Mouse (Mus musculus) spleen, postnatal 4 days (tissue): Measurements from ENCODE around the gene Gm28043.
A peak's percentile ranks its signal among the peaks of the same experiment; 100 is the strongest.

Source experiments
- DNase-seq, 2 experiments: peaks; one replicate each; pipeline ENCODE4 v3.0.0; 2022; ENCODE audit warnings: low spot score in 2 of 2

The Gm28043 gene

DNA sequence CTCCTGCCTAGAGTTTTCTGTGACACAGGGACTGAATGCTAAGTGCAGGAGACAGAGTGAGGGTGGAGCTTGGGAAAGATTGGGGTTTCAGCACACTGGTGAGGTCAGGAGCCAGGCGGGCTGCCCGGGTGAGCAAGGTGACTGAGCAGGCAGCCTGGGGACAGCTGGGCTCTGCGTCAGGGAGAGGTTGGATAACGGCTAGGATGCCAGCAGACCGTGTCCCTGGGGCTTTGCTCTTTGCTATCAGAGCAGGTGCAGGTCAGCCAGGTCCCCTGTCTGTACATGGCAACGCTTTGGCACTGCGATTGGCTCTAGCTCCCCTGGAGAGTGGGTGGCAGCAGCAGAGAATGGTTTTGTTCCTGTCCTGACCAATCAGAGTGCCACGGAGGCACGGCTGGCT lies 12.6 kb downstream of the Gm28043 start:
- DNase-seq = no peak

GRCm38 (mm10) chr17:29628946-29629345 lies 14.3 kb downstream of the Gm28043 start:
- no peak for DNase-seq

DNA sequence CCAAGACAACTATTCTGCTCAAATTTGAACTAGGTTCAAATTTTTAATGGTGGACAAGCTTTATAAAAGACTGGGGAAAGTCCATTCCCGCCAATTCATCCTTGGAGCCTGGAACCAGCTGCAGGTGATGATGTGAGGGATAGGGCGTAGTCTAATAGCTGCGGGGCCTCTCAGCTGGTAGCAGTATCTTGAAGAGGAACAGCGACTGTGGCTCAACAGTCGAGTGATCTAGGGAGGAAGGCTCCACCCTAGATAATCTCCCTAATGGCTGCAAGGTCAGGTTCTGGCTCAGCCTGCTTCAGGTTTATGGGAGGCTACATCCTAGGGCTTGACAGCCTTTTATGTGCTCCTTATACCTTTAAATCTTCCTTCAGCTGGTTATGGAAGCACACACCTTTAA lies 14.9 kb downstream of the Gm28043 start:
- DNase-seq = no peak

- DNase-seq = no peak
Observed at GRCm38 (mm10) chr17:29632312-29632711, 17.6 kb downstream of the Gm28043 start.

GRCm38 (mm10) chr17:29635492-29635891 lies 20.8 kb downstream of the Gm28043 start:
- no peak for DNase-seq

DNA sequence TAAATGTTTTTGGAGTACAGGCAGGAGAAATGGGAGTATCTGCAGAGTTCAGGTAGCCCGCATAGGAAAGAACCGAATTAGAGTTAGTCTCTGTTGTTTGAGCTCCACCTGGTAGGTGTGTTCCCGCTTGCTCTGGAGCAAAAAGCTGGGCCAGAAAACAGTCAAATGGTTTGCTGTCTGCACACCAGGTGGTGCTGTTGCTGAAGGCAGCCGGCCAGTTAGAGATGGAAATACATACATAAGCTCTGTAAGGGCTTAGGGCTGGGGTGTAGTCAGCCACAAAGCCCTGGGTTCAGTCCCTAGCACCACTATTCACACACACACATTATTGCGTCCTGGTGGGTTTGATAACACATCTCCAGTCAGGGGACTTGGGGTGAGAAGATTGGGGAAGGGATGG lies 21.4 kb downstream of the Gm28043 start:
- peak; percentile 46 to 75 for DNase-seq

DNA sequence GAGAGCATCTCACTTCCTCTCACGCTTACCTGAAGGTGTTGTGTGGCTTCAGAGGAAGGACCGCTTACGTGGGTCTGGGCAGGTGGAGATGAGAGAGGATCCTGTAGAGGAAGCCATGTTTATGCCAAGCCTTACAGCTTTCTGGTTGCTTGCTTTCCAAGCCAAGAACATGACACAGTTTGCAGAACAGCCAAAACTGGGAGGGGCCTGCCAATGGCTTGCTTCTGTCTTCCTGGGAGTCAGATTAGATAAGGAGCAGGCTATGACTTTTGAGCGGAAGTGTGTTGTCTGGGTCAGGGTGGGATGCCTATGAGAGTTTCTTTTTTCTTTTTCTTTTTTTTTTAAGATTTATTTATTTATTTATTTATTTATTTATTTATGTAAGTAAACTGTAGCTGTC lies 22.7 kb downstream of the Gm28043 start:
- DNase-seq = no peak

DNA sequence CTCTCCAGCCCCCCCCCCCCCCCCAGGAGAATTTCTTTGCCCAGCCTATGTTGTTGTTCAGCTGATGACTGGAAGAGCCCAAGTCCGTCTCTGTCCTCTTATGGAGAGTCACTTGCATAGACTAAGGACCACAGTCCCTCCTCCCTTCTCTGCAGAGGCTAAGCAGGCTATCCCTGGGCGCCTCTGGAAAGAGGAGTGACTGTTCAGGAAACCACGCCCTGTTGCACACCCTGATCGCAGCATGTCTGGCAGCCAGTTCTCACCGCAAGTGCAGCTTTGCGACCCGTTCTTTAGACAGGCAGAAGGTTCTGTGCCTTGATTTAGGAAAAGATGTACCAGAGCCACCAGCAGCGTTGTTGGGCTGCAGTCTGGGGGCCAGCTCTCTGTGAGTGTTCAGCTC lies 23.2 kb downstream of the Gm28043 start:
- peak; percentile 64 to 78 for DNase-seq

DNA sequence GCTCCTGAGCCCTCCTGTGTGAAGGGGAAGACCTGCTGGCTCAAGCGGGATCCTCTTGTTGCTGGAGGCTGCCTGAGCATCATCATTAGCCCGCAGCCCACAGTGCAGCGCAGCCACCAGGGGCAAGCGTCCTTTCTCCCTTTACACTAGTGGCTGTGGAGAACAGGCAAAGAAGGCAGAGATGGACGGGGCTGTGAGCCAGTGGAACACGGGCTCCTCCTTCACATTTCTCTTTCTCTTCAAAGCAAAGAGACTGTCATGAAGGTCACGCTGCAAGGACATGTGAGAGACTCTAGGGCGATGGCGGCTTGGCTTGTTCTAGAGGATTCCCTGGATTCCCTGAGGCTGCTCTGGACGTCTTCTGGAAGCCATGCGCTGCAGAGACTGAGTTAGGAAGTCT lies 26.3 kb downstream of the Gm28043 start:
- no peak for DNase-seq

GRCm38 (mm10) chr17:29642219-29642618 lies 27.5 kb downstream of the Gm28043 start:
- no peak for DNase-seq

GRCm38 (mm10) chr17:29658249-29658648 lies 43.6 kb downstream of the Gm28043 start:
- DNase-seq = no peak

GRCm38 (mm10) chr17:29660076-29660761 lies 45.5 kb downstream of the Gm28043 start, which contains the start of gene Cmtr1:
Gene Cmtr1, plus strand, starts transcription at chr17:29660595.
- DNase-seq = peak; percentile 98 to 99

- DNase-seq = peak in 1 of 2 experiments; percentile 42
Observed at GRCm38 (mm10) chr17:29660762-29661391, 46.2 kb downstream of the Gm28043 start.

- DNase-seq = no peak
Observed at GRCm38 (mm10) chr17:29662145-29662544, 47.5 kb downstream of the Gm28043 start.

DNA sequence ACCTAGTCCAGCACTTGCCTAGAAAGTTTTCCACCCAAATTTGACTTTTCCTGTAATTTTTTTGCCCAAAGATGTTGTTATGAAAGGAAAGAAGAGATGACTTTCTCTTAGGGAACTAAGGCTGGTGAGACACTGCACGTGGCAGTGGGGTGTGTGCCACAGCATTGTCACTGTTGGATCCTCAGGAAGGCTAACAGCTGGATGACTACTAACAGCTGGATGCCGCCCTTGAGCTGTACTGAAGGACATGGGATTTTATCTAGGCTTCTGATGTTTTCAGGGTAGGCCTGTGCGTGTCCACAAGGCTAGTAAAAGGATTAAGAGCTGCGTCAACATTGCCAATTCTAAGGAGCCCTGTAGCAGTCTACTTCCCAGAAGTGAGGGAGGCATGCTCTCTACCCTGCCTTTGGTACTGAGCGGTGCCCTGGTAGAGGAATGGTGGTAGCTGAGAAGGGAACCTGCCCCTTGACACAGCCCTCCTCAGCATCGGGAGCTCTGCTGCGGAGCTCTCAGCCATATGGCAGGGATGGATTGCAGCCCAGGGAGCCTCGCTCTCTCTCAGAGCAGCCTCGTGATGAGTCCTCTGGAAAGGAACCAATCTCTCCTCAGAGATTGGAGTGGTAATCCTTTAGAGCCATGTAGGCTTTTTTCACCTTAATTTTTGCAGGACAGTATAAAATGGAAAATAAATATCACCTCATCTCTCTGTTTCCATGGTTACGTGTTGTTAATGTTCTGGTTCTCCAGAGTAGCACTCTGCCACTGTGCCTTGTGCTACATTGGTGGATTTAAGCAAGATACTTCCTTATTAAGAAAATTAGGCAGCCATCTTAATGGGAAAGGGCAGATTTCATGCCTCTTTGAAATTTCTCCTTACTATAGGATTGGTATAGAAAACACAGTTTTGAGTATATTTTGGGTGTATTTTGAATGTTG lies 53.6 kb downstream of the Gm28043 start:
- DNase-seq = no peak

DNA sequence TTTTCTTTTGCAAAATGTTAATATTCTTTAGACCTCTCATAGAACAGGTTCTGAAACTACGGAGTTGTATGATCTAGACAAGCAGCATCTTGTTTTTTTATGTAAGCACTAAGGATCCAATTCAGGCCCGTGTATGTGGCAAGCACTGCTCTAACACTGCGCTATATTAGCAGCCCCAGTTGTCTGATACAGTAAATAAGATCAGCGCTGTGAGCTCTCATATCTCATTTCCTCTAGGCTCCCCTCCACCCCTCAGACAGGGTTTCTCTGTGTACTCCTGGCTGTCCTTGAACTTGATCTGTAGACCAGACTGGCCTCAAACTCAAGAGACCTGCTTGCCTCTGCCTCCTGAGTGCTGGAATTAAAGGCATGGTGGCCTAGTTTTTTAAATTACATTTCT lies 54.4 kb downstream of the Gm28043 start:
- no peak for DNase-seq

DNA sequence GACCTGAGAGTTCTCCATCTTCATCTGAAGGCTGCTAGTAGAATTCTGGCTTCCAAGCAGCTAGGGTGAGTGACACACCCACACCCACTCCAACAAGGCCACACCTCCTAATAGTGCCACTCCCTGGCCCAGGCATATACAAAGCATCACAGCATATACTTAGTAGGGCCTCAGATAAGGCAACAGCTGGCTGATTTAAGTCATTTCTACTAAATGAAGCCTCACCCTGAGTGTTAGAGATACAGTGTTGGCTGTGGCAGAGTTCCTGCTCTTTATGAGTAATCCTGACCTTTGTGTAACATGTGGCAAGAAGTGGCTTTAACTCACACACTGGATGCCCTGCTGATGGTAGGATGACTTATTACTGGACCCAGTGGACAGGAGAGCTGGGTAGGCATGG lies 55.3 kb downstream of the Gm28043 start:
- peak in 1 of 2 experiments; percentile 49 for DNase-seq

DNA sequence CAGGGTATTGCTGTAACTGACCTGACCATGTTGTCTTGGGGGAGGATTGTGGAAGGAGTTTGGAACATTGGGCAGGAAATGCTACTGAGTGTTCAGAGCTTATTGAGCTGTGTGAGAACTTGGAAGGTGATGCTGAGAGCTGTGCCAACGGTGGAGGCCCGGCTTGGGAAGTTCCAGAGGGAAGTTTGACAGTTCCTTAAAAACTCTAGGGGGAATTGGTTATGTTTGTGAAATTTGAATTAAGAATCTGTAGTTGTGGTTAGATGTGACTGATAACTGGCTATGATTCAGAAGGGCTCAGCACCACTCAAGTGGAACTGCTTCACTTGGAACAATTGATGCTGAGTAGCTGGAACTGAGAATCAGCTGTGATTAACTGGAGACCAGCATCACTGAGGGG lies 56.3 kb downstream of the Gm28043 start:
- DNase-seq = no peak

DNA sequence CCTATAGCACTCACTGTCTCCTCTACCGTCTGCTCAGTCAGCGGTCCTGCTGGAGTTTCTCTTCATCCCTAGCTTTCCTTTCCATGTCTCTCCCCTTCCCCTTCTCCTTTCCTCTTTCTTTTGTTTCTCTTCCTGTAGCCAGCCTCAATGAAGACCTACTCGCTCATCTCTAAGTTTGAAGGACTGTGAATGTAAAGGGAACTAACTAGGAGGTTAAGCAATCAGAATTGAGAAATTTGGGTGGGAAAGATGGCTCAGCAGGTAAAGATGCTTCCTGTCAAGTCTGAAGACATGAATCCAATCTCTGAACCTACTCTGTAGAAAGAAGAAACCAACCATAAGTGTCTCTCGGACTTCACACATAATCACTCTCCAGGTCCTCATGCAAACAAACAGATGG lies 58.6 kb downstream of the Gm28043 start:
- DNase-seq = no peak

- DNase-seq = no peak
Observed at GRCm38 (mm10) chr17:29678526-29678925, 63.9 kb downstream of the Gm28043 start.

DNA sequence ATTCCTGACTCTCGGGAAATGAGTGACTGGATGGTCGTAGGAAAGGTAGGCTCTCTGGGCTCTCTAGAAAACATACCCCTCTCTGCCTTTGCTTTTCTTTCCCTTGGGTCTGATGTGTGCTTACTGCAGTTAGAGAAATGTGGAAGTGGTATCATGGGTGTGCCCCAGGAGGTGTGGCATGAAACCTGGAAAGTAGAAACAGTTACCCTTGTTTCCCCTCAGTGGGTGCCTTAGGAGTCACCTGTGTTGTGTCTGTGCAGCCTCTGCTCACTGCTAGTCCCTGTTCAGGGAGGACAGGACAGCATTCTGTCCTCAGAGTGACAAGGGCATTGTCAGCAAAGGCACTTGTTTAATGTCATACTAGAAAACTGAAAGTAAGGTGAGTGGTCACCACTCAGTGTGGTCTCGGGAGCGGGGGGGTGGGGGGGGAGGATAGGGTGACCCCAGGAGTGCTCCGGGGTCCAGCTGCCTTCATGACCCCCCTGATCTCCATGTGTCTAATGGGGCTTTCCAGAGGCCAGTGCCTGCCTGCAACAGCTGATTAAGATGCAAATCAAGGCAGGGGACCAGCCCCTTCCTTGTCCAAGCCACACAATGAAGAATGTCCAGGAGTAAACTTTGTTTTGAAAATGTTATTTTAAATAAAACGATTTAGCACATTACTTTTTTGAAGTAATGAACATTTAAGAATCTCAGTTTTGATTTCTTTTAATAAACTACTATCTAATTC lies 64.5 kb downstream of the Gm28043 start:
- no peak for DNase-seq

- DNase-seq = no peak
Observed at GRCm38 (mm10) chr17:29680174-29680573, 65.5 kb downstream of the Gm28043 start.
